Mouse (Mus musculus): ENCODE measurements around the gene Tbx18. TPM values are rescaled to one million over a fixed set of nuclear protein-coding genes. Genes with fewer than 3 reads are reported as not detected.
A peak's percentile ranks its signal among the peaks of the same experiment; 100 is the strongest.

The Tbx18 gene
- polyA plus RNA-seq, 1 experiment = 3.8 TPM

GRCm38 (mm10) chr9:87730271-87730960 is 644 bp downstream of the Tbx18 start:
- peak overlapping the region; percentile 66 for H3ac ChIP-seq (ENCODE audit: control insufficient read depth, insufficient read length, low read depth)
- H3K79me3 ChIP-seq (ENCODE audit: low read depth) = peaks cover 3% of the 10 kb centered on the region
- H3K79me2 ChIP-seq (ENCODE audit: control insufficient read depth, insufficient read depth) = peaks cover 19% of the 10 kb centered on the region
- H3K4me3 ChIP-seq (ENCODE audit: insufficient read depth, poor library complexity, severe bottlenecking) = peak overlapping the region; percentile 56
- TF ChIP-seq MAX (IDR thresholded peaks at IDR 0.05) (no peak), MYOG (IDR thresholded peaks at IDR 0.05; ENCODE audit: control insufficient read depth, extremely low read depth, insufficient read length) (no peak), USF1 (IDR thresholded peaks at IDR 0.05; ENCODE audit: low read depth) (no peak), MYOD1 (IDR thresholded peaks at IDR 0.05; ENCODE audit: control insufficient read depth, insufficient read length, low read depth) (no peak), CEBPB (IDR thresholded peaks at IDR 0.05; ENCODE audit: low read depth) (no peak), CTCF (IDR thresholded peaks at IDR 0.05; ENCODE audit: control insufficient read depth, insufficient read depth, insufficient read length) (no peak), FOSL1 (IDR thresholded peaks at IDR 0.05; ENCODE audit: insufficient read depth, low read length, poor library complexity, severe bottlenecking) (no peak)
- H3K27me3 ChIP-seq (ENCODE audit: control insufficient read depth, insufficient read depth, insufficient read length) = no peaks in the 10 kb centered on the region
- H3K36me3 ChIP-seq (ENCODE audit: control insufficient read depth, insufficient read depth) = no peaks in the 10 kb centered on the region

GRCm38 (mm10) chr9:87729316-87730270 is 1.5 kb downstream of the Tbx18 start:
- H3ac ChIP-seq (ENCODE audit: control insufficient read depth, insufficient read length, low read depth) = peak overlapping the region; percentile 66
- no peaks in the 10 kb centered on the region for H3K27me3 ChIP-seq (ENCODE audit: control insufficient read depth, insufficient read depth, insufficient read length)
- no peak for TF ChIP-seq CEBPB (IDR thresholded peaks at IDR 0.05; ENCODE audit: low read depth)
- TF ChIP-seq MAX (IDR thresholded peaks at IDR 0.05) = no peak
- no peak for TF ChIP-seq MYOG (IDR thresholded peaks at IDR 0.05; ENCODE audit: control insufficient read depth, extremely low read depth, insufficient read length)
- TF ChIP-seq MYOD1 (IDR thresholded peaks at IDR 0.05; ENCODE audit: control insufficient read depth, insufficient read length, low read depth) = no peak
- TF ChIP-seq USF1 (IDR thresholded peaks at IDR 0.05; ENCODE audit: low read depth) = no peak
- no peak for TF ChIP-seq FOSL1 (IDR thresholded peaks at IDR 0.05; ENCODE audit: insufficient read depth, low read length, poor library complexity, severe bottlenecking)
- TF ChIP-seq CTCF (IDR thresholded peaks at IDR 0.05; ENCODE audit: control insufficient read depth, insufficient read depth, insufficient read length) = no peak

GRCm38 (mm10) chr9:87728107-87728506 is 3.0 kb downstream of the Tbx18 start:
- no peak overlapping the region for H3K4me3 ChIP-seq (ENCODE audit: insufficient read depth, poor library complexity, severe bottlenecking)
- H3K79me3 ChIP-seq (ENCODE audit: low read depth) = peaks cover 3% of the 10 kb centered on the region
- H3K36me3 ChIP-seq (ENCODE audit: control insufficient read depth, insufficient read depth) = no peaks in the 10 kb centered on the region
- H3K27me3 ChIP-seq (ENCODE audit: control insufficient read depth, insufficient read depth, insufficient read length) = no peaks in the 10 kb centered on the region
- H3ac ChIP-seq (ENCODE audit: control insufficient read depth, insufficient read length, low read depth) = no peak overlapping the region
- TF ChIP-seq FOSL1 (IDR thresholded peaks at IDR 0.05; ENCODE audit: insufficient read depth, low read length, poor library complexity, severe bottlenecking) = no peak
- no peak for TF ChIP-seq CTCF (IDR thresholded peaks at IDR 0.05; ENCODE audit: control insufficient read depth, insufficient read depth, insufficient read length)
- no peak for TF ChIP-seq MYOG (IDR thresholded peaks at IDR 0.05; ENCODE audit: control insufficient read depth, extremely low read depth, insufficient read length)
- TF ChIP-seq CEBPB (IDR thresholded peaks at IDR 0.05; ENCODE audit: low read depth) = no peak
- TF ChIP-seq USF1 (IDR thresholded peaks at IDR 0.05; ENCODE audit: low read depth) = no peak
- TF ChIP-seq MAX (IDR thresholded peaks at IDR 0.05) = no peak
- TF ChIP-seq MYOD1 (IDR thresholded peaks at IDR 0.05; ENCODE audit: control insufficient read depth, insufficient read length, low read depth) = no peak
- peaks cover 19% of the 10 kb centered on the region for H3K79me2 ChIP-seq (ENCODE audit: control insufficient read depth, insufficient read depth)

More at GRCm38 (mm10) chr9:87729316-87730270, 1.5 kb downstream of the Tbx18 start:
- Histone ChIP-seq H3K36me3 (ENCODE audit: control insufficient read depth, insufficient read depth) (no peaks in the 10 kb centered on the region), H3K79me2 (ENCODE audit: control insufficient read depth, insufficient read depth) (peaks cover 19% of the 10 kb centered on the region), H3K79me3 (ENCODE audit: low read depth) (peaks cover 3% of the 10 kb centered on the region), H3K4me3 (ENCODE audit: insufficient read depth, poor library complexity, severe bottlenecking) (peak overlapping the region; percentile 56)

GRCm38 (mm10) chr9:87727155-87727953 is 3.7 kb downstream of the Tbx18 start:
- H3K79me2 ChIP-seq (ENCODE audit: control insufficient read depth, insufficient read depth) = peaks cover 19% of the 10 kb centered on the region
- H3K36me3 ChIP-seq (ENCODE audit: control insufficient read depth, insufficient read depth) = no peaks in the 10 kb centered on the region
- H3K27me3 ChIP-seq (ENCODE audit: control insufficient read depth, insufficient read depth, insufficient read length) = no peaks in the 10 kb centered on the region
- H3K4me3 ChIP-seq (ENCODE audit: insufficient read depth, poor library complexity, severe bottlenecking) = no peak overlapping the region
- TF ChIP-seq CTCF (IDR thresholded peaks at IDR 0.05; ENCODE audit: control insufficient read depth, insufficient read depth, insufficient read length) = no peak
- TF ChIP-seq MYOG (IDR thresholded peaks at IDR 0.05; ENCODE audit: control insufficient read depth, extremely low read depth, insufficient read length) = no peak
- no peak for TF ChIP-seq USF1 (IDR thresholded peaks at IDR 0.05; ENCODE audit: low read depth)
- TF ChIP-seq CEBPB (IDR thresholded peaks at IDR 0.05; ENCODE audit: low read depth) = no peak
- no peak for TF ChIP-seq MYOD1 (IDR thresholded peaks at IDR 0.05; ENCODE audit: control insufficient read depth, insufficient read length, low read depth)
- no peak for TF ChIP-seq MAX (IDR thresholded peaks at IDR 0.05)
- no peak for TF ChIP-seq FOSL1 (IDR thresholded peaks at IDR 0.05; ENCODE audit: insufficient read depth, low read length, poor library complexity, severe bottlenecking)
- no peak overlapping the region for H3ac ChIP-seq (ENCODE audit: control insufficient read depth, insufficient read length, low read depth)
- peaks cover 3% of the 10 kb centered on the region for H3K79me3 ChIP-seq (ENCODE audit: low read depth)

- TF ChIP-seq CTCF (IDR thresholded peaks at IDR 0.05; ENCODE audit: control insufficient read depth, insufficient read depth, insufficient read length) = no peak
- TF ChIP-seq MYOD1 (IDR thresholded peaks at IDR 0.05; ENCODE audit: control insufficient read depth, insufficient read length, low read depth) = no peak
- TF ChIP-seq USF1 (IDR thresholded peaks at IDR 0.05; ENCODE audit: low read depth) = no peak
- TF ChIP-seq CEBPB (IDR thresholded peaks at IDR 0.05; ENCODE audit: low read depth) = no peak
- TF ChIP-seq FOSL1 (IDR thresholded peaks at IDR 0.05; ENCODE audit: insufficient read depth, low read length, poor library complexity, severe bottlenecking) = no peak
- Histone ChIP-seq H3K4me3 (ENCODE audit: insufficient read depth, poor library complexity, severe bottlenecking) (no peak overlapping the region), H3ac (ENCODE audit: control insufficient read depth, insufficient read length, low read depth) (no peak overlapping the region), H3K79me2 (ENCODE audit: control insufficient read depth, insufficient read depth) (no peaks in the 10 kb centered on the region), H3K36me3 (ENCODE audit: control insufficient read depth, insufficient read depth) (no peaks in the 10 kb centered on the region), H3K27me3 (ENCODE audit: control insufficient read depth, insufficient read depth, insufficient read length) (no peaks in the 10 kb centered on the region), H3K79me3 (ENCODE audit: low read depth) (no peaks in the 10 kb centered on the region)
Measured at GRCm38 (mm10) chr9:87721793-87722192, 9.3 kb downstream of the Tbx18 start.

Data from C2C12 (cell line).